Mouse (Mus musculus) kidney, adult 2 months (tissue): ENCODE data around the gene Ccnk.

Experiments used
- CTCF ChIP-seq: fragments of 200-500 bp; conservative IDR thresholded peaks from 2 replicates; pipeline ENCODE4 v1.5.1; 2011; ENCODE audit warnings: low read depth, mild to moderate bottlenecking, control low read depth, low read length, moderate library complexity, mixed read lengths; ENCODE audit not compliant: insufficient read depth, insufficient read length
- POLR2A ChIP-seq: fragments of 200-500 bp; IDR thresholded peaks from one replicate; pipeline ENCODE4 v1.6.1; 2011; ENCODE audit warnings: low read depth, low read length, control low read depth

DNA sequence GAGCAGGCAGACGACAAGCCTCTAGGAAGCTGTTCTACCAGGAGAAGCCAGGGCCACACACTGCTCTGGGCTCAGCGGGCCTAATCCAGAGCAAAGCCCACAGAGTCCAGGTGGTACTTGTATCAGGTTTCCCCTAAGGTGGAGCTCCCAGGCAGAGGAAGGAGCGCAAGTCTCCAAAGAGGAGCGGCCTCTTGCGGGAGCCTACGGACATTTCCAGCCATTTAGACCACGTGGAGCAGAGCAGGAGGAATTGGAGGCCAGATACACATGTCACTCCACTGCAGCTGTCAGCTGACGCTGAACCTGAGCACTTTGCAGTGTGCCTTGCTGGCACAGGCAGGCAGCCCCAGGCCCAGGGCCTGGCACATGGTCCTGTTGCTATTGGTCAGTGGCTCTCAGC lies 35.7 kb downstream of the Ccnk start:
- TF ChIP-seq CTCF (no peak), POLR2A (no peak)
